Mouse (Mus musculus): ENCODE results near the gene Ptprb. TPM values are rescaled to one million over a fixed set of nuclear protein-coding genes. Genes with fewer than 3 reads are reported as not detected.

Ptprb gene
- polyA plus RNA-seq, 1 experiment from 2014 or later = 2.8 TPM

DNA sequence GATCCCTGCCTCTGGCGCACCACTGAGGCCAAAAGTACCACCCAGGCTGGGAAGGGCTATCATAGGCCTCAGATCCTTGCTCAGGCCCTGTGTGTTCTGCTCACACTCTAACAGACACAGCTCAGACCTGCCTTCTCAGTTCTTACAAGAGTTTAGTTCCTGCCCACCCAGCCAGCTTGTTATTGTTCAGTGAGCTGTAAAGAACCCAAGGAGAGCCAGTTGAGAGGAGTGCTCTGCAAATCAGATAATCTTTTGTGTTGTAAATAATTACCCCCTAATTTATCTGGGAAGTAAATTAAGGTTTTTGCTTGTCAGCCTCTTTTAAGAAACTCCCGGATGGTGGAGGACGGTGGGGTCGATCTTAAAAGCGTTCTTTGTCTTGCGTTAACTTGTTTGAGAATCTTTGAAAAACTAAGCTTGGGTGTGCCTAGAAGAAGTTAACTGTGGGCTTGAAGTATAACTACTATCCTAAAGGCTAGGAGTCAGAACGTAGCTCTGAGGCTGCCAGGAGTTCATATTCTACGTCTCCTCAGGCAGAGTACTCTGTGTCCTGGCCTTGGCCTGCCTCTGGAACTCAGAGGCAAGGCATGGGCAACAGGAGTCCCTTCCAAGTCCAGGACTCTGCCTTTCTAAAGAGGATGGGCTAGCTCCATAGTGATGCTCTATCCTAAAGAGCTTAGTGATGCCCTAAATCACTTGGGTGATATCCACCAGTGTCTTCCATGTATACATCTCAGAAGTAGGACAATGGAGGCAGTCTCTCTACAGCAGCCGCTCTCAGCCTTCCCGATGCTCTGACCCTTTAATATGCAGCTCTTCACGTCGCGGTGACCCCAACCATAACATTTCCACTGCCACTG, 107.7 kb downstream of the Ptprb start:
- TF ChIP-seq CTCF (IDR thresholded peaks at IDR 0.05; ENCODE audit: low read depth) = no peak
- TF ChIP-seq EP300 (optimal IDR thresholded peaks at IDR 0.05) = no peak
- Histone ChIP-seq H3K27me3 (ENCODE audit: control insufficient read depth, insufficient read depth, low read length) (no peaks in the 10 kb centered on the region), H3K4me1 (replicated peaks; ENCODE audit: control insufficient read depth, insufficient read depth) (no peaks in the 10 kb centered on the region), H3K4me3 (ENCODE audit: low read depth, low read length) (no peak overlapping the region), H3K4me2 (replicated peaks; ENCODE audit: low read depth) (no peak overlapping the region), H3K9ac (ENCODE audit: low read length) (no peak overlapping the region), H3K27ac (replicated peaks) (no peak overlapping the region), H3K36me3 (ENCODE audit: control insufficient read depth, insufficient read depth, low read length) (no peaks in the 10 kb centered on the region), H3K9me3 (ENCODE audit: control insufficient read depth, low read length) (no peaks in the 10 kb centered on the region)
- ATAC-seq (ENCODE audit: low FRiP score, low TSS enrichment) (no peak), DNase-seq (ENCODE audit: low spot score) (no peak)
- WGBS = 60% methylated on average over 13 of the region's 13 CpGs

DNA sequence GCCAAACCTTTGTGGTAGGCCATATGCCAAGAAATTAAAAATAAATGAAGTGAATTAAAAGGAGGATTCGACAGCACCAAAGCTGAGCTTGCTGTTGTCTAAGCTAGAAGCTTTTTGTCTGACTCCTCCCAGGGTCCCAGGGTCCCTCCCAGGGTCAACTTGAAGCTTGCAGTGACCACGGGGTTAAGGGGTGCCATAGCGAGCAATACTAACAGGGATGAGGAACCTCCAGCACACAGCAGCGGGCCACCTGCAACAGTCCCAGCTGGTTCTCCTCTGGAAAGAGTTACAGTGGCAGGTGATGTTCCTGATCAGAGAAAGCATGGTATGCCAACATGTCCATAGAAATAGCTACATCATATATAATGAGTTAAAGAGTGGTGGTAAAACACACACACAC, 109.1 kb downstream of the Ptprb start:
- no peaks in the 10 kb centered on the region for H3K27me3 ChIP-seq (ENCODE audit: control insufficient read depth, insufficient read depth, low read length)

DNA sequence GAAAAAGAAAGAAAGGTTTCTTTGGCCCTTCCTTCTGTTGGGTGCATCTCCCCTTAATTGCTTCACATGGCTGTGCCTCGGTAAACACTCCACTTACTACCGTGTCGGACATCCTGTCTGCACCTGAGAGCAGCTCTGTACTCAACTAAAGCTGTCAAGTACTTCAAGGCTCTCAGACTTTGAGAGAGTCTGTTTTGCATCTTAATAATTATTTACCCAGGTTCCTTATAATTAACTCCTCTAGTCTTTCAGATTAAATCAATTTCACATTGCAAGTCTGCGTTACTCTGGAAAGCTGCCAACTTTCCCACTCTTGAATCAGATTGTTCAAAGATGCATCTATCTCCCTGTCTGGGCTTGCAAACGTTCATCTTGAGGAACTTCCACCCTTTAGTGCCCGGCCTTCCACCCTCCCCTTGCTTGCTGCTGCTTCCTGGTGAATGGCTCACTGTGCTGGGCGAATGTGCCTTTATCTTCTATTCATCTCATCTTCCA, 111.1 kb downstream of the Ptprb start:
- H3K4me2 ChIP-seq (replicated peaks; ENCODE audit: low read depth) = no peak overlapping the region
- WGBS = 26% methylated on average over 7 of the region's 7 CpGs
- H3K36me3 ChIP-seq (ENCODE audit: control insufficient read depth, insufficient read depth, low read length) = no peaks in the 10 kb centered on the region
- no peaks in the 10 kb centered on the region for H3K4me1 ChIP-seq (replicated peaks; ENCODE audit: control insufficient read depth, insufficient read depth)
- H3K27ac ChIP-seq (replicated peaks) = no peak overlapping the region
- no peaks in the 10 kb centered on the region for H3K27me3 ChIP-seq (ENCODE audit: control insufficient read depth, insufficient read depth, low read length)
- no peak for ATAC-seq (ENCODE audit: low FRiP score, low TSS enrichment)
- H3K9ac ChIP-seq (ENCODE audit: low read length) = no peak overlapping the region
- no peaks in the 10 kb centered on the region for H3K9me3 ChIP-seq (ENCODE audit: control insufficient read depth, low read length)
- TF ChIP-seq EP300 (optimal IDR thresholded peaks at IDR 0.05) = no peak
- no peak for TF ChIP-seq CTCF (IDR thresholded peaks at IDR 0.05; ENCODE audit: low read depth)
- DNase-seq (ENCODE audit: low spot score) = no peak
- H3K4me3 ChIP-seq (ENCODE audit: low read depth, low read length) = no peak overlapping the region

More for the DNA sequence above, 109.1 kb downstream of the Ptprb start:
- TF ChIP-seq CTCF (IDR thresholded peaks at IDR 0.05; ENCODE audit: low read depth) = no peak
- TF ChIP-seq EP300 (optimal IDR thresholded peaks at IDR 0.05) = no peak
- DNase-seq (ENCODE audit: low spot score) (no peak), ATAC-seq (ENCODE audit: low FRiP score, low TSS enrichment) (no peak)
- no peaks in the 10 kb centered on the region for H3K4me1 ChIP-seq (replicated peaks; ENCODE audit: control insufficient read depth, insufficient read depth)
- H3K4me2 ChIP-seq (replicated peaks; ENCODE audit: low read depth) = no peak overlapping the region
- WGBS = 82% methylated on average over 4 of the region's 4 CpGs
- H3K4me3 ChIP-seq (ENCODE audit: low read depth, low read length) = no peak overlapping the region
- H3K9ac ChIP-seq (ENCODE audit: low read length) = no peak overlapping the region
- H3K36me3 ChIP-seq (ENCODE audit: control insufficient read depth, insufficient read depth, low read length) = no peaks in the 10 kb centered on the region
- no peaks in the 10 kb centered on the region for H3K9me3 ChIP-seq (ENCODE audit: control insufficient read depth, low read length)
- no peak overlapping the region for H3K27ac ChIP-seq (replicated peaks)

GRCm38 (mm10) chr10:116388840-116389239, 113.5 kb downstream of the Ptprb start:
- no peak overlapping the region for H3K9ac ChIP-seq (ENCODE audit: low read length)
- H3K27ac ChIP-seq (replicated peaks) = no peak overlapping the region
- no peaks in the 10 kb centered on the region for H3K9me3 ChIP-seq (ENCODE audit: control insufficient read depth, low read length)
- no peaks in the 10 kb centered on the region for H3K36me3 ChIP-seq (ENCODE audit: control insufficient read depth, insufficient read depth, low read length)
- DNase-seq (ENCODE audit: low spot score) = no peak
- no peaks in the 10 kb centered on the region for H3K27me3 ChIP-seq (ENCODE audit: control insufficient read depth, insufficient read depth, low read length)
- WGBS = 48% methylated on average over 6 of the region's 6 CpGs
- no peak overlapping the region for H3K4me2 ChIP-seq (replicated peaks; ENCODE audit: low read depth)
- no peaks in the 10 kb centered on the region for H3K4me1 ChIP-seq (replicated peaks; ENCODE audit: control insufficient read depth, insufficient read depth)
- no peak for TF ChIP-seq CTCF (IDR thresholded peaks at IDR 0.05; ENCODE audit: low read depth)
- no peak for TF ChIP-seq EP300 (optimal IDR thresholded peaks at IDR 0.05)
- no peak for ATAC-seq (ENCODE audit: low FRiP score, low TSS enrichment)
- H3K4me3 ChIP-seq (ENCODE audit: low read depth, low read length) = no peak overlapping the region

DNA sequence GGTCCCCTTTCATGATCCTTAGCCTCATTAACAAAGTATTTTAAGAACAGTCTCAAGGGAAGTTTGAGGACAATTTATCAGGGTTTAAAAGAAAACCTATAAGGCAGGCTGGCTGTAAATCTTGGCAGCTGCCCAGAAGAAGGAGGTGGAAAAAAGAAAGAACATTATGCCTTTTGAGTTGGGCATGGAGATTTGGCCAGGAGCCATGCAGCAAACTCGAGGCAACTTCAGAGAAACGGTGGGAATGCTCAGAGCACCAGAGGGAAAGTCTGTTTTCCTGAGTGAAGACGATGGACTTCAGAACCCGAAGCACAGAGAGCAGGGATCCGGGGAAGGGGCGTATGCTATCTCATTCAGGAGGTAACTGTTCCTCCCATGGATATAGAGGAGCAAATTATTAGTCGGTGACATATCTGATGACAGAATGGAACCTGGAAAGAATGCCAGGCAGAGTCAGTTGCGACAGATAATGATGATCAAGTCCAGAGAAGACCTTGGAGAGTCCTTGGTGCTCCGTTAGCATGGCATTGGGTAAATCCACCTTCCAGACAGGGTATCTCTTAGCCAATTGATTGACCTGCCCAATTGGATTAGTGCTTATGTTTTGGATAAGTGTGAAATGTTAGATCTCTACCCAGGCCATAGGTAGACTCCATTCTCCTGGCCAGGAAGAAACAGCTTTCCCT, 118.6 kb downstream of the Ptprb start:
- no peak overlapping the region for H3K4me2 ChIP-seq (replicated peaks; ENCODE audit: low read depth)
- ATAC-seq (ENCODE audit: low FRiP score, low TSS enrichment) = no peak
- 49% methylated on average over 9 of the region's 9 CpGs for WGBS
- DNase-seq (ENCODE audit: low spot score) = no peak
- no peaks in the 10 kb centered on the region for H3K9me3 ChIP-seq (ENCODE audit: control insufficient read depth, low read length)
- H3K27me3 ChIP-seq (ENCODE audit: control insufficient read depth, insufficient read depth, low read length) = no peaks in the 10 kb centered on the region
- H3K9ac ChIP-seq (ENCODE audit: low read length) = no peak overlapping the region
- H3K4me3 ChIP-seq (ENCODE audit: low read depth, low read length) = no peak overlapping the region
- no peaks in the 10 kb centered on the region for H3K4me1 ChIP-seq (replicated peaks; ENCODE audit: control insufficient read depth, insufficient read depth)
- TF ChIP-seq CTCF (IDR thresholded peaks at IDR 0.05; ENCODE audit: low read depth) (no peak), EP300 (optimal IDR thresholded peaks at IDR 0.05) (no peak)
- no peaks in the 10 kb centered on the region for H3K36me3 ChIP-seq (ENCODE audit: control insufficient read depth, insufficient read depth, low read length)
- no peak overlapping the region for H3K27ac ChIP-seq (replicated peaks)

GRCm38 (mm10) chr10:116394585-116394984, 119.3 kb downstream of the Ptprb start:
- H3K4me3 ChIP-seq (ENCODE audit: low read depth, low read length) = no peak overlapping the region
- 21% methylated on average over 4 of the region's 4 CpGs for WGBS
- H3K4me1 ChIP-seq (replicated peaks; ENCODE audit: control insufficient read depth, insufficient read depth) = no peaks in the 10 kb centered on the region
- no peak for DNase-seq (ENCODE audit: low spot score)
- no peak overlapping the region for H3K27ac ChIP-seq (replicated peaks)
- H3K9me3 ChIP-seq (ENCODE audit: control insufficient read depth, low read length) = no peaks in the 10 kb centered on the region
- no peak overlapping the region for H3K9ac ChIP-seq (ENCODE audit: low read length)
- no peak overlapping the region for H3K4me2 ChIP-seq (replicated peaks; ENCODE audit: low read depth)
- TF ChIP-seq EP300 (optimal IDR thresholded peaks at IDR 0.05) = no peak
- no peak for TF ChIP-seq CTCF (IDR thresholded peaks at IDR 0.05; ENCODE audit: low read depth)
- no peaks in the 10 kb centered on the region for H3K27me3 ChIP-seq (ENCODE audit: control insufficient read depth, insufficient read depth, low read length)
- no peaks in the 10 kb centered on the region for H3K36me3 ChIP-seq (ENCODE audit: control insufficient read depth, insufficient read depth, low read length)
- no peak for ATAC-seq (ENCODE audit: low FRiP score, low TSS enrichment)

Data from stomach, postnatal 0 days (tissue).